Mouse (Mus musculus) lung, adult 18-20 months (tissue): ENCODE results near the gene Mfap2.

Experiments used
- DNase-seq, 2 experiments: peaks; one replicate each; pipeline ENCODE4 v3.0.0; 2022; ENCODE audit warnings: mixed read lengths in 2 of 2

The Mfap2 gene

DNA sequence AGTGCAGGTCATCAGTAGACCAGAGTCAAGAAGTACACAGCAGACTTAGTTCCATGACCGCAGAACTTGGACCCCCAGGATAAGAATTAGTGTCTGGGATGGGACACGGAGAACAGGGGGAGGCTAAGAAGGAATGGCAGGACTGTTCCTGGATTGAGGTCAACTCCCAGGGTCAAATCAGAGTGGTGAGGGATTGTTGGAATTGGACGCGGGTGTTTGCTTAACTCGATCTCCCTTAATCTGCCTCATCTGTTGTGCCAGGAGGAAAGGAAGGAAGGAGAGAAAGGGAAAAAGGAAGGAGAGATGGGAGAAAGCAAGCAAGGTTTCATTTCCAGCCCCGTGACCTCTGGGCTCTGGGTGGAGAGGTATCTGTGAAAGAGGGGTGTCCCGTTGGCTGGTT is at the start of gene Mfap2:
Gene Mfap2 (plus strand): TSS at position 301 of the 400 bp plus-strand sequence.
- DNase-seq = no peak

- peak; percentile 98 to 99 for DNase-seq
Measured at GRCm38 (mm10) chr4:140960781-140961466, 49.3 kb upstream of the Mfap2 start, which contains the start of gene Sdhb. Gene Sdhb (plus strand): TSS chr4:140961203.

- DNase-seq = no peak
Measured at GRCm38 (mm10) chr4:140961467-140962206, 48.6 kb upstream of the Mfap2 start.

DNA sequence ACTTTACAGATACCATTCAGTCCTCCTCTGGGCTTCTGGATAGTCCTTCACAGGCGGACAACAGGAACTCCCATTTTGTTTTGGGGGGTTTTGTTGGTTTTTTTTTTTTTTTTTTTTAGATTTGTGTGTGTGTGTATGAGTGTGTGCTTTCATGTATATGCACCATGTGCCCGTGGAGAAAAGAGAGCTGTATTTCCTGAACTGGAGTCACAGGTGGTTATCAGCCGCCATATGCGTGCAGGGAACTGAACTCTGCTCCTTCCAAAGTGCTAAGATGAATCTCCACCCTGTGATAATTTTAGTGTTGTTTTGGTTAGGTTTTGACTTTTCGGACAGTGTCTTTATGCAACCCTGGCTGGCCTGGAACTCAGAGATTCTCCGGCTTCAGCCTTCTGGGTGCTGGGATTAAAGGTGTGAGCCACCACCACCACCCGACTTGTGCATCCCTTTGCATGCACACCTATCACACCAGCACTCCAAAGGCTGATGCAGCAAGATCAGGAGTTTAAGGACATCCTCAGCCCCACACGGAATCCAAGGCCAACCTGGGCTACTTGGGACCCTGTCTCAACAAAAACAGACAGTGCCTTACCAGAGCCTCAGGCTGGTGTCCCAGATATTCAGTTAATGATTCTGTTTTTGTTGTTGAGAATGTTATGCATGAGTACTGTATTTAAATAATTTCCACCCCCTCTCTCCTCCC is 47.9 kb upstream of the Mfap2 start:
- DNase-seq = no peak

- peak; percentile 79 to 85 for DNase-seq
Measured at GRCm38 (mm10) chr4:140962950-140963349, 47.3 kb upstream of the Mfap2 start.

GRCm38 (mm10) chr4:140963941-140964597 is 46.1 kb upstream of the Mfap2 start:
- no peak for DNase-seq

- DNase-seq = peak; percentile 73 to 81
Measured at GRCm38 (mm10) chr4:140964620-140965019, 45.6 kb upstream of the Mfap2 start.

DNA sequence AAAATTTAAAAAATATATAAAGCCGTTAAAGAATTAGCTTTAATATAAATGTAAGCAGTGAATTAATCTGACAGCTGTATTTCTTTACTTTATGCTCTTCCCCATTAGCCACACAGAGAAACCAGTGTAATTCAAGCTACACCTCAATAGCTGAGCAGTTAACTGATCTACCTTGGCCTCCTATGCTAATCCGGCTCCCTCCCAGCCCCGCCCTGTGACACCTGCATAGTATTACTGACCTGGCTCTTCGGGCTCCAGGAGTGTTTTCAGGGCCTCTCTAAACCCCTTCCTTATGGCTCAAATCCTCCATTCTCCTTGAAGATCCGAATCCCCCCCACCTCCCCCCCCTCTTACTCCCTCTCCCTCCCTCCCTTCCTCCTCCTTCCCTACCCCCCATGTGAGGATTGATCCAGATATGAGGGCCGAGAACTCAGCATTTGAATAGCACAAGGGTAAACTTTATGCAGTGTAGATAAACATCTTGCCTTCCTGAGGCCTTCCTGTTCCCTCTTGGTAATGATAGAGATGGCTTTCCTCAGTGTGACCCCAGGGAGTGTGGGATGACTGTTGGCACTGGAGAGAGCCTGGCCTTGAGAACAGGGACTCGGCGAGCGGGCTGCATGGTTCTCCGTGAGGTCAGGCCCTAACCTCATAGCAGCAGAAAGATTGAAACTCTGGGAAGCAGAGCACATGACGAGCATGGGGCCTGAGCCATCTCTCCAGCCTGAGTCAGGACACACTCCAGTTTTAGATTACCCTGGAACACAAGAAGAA is 42.6 kb upstream of the Mfap2 start:
- DNase-seq = no peak

DNA sequence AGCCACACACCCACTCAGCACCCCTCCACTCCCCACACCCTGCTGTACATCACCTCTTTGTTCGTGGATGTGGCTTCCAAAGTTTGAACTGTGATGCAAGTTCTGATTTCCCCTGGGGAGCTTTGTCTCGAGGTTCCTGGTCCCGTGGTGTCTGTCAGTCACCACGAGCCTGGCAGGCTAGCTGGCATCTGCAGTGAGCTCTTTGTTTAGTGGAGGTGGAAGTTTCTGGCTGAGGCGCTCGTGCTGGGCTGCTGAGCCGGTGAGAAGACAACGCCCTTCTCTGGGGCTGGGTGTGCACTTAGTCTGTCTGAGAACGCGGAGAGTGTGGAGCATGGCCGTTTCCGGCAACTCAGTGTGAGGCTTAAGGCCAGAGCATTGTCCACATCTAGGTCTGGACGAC is 38.5 kb upstream of the Mfap2 start:
- DNase-seq = no peak

DNA sequence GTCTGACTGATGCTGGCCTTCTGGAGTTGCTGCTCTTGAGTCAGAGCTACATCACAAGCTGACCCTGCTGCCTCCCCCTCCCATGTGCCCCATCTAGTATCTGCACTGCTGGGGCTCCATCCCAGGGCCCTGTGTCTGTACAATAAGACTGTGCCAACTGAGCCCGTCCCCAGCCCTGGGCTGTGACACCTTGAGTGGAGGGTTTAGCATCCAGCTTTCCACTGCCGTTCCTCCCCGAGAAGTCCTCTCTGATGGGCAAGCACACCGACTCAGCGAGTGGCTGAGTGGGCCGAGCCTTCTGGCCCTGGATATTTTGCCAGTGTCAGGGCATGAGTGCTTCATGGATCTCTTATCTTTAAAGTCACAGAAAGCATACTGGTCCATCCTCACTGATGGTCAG is 35.8 kb upstream of the Mfap2 start:
- no peak for DNase-seq

DNA sequence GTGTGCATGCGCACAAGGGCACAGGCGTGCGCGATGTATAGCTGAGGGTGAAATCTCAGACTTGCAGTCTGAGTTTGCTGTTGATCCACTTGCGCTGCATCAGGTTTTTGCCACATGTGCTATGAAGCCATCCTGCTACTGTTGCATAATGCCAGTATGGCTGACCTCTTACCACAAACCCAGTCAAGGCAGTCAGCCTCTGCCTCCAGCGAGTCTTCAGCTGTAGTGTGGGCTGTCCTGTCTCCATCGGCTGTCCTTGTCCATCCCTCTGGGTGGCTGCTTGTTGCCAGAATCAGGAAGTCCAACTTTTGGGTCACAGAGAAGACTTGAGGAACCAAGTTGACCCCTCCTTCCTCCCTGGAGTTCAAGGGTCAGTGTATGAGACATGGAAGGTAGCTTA is 34.9 kb upstream of the Mfap2 start:
- peak in 1 of 2 experiments; percentile 32 for DNase-seq

- no peak for DNase-seq
Measured at GRCm38 (mm10) chr4:140977278-140977677, 32.9 kb upstream of the Mfap2 start.

GRCm38 (mm10) chr4:140977886-140978692 is 32.1 kb upstream of the Mfap2 start:
- DNase-seq = no peak

DNA sequence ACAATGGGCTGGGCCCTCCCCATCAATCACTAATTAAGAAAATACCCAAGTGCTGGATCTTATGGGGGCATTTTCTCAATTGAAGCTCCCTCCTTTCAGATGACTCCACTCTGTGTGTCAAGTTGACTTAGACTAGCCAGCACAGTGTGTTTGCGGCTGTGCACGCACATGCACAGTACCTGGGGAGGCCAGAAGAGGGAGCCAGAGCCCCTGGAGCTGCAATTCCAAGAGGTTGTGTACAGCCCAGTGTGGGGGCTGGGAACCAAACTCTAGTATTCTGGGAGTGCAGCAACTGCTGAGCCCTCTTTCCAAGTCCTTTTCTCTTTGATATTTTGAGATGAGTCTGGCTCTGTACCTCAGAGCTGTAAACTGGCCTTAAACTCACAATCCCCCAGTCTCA is 28.6 kb upstream of the Mfap2 start:
- no peak for DNase-seq

DNA sequence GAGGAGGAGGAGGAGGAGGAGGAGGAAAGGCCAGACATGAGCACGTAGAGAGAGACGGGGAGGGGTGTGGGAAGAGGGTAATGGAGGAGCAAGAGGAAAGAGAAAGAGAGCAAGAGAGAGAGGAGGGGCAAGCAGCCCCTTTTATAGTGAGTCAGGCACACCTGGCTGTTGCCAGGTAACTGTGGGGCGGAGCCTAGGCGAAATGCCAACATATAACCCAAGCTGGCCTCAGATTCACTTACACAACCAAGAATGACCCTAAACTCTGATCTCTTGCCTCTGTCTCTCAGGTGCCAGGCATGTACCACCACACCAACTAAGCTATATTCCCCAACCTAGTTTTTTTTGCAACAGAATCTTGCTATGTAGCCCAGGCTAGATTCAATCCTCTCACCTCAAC is 27.4 kb upstream of the Mfap2 start:
- peak; percentile 36 to 59 for DNase-seq

- DNase-seq = peak; percentile 84 to 89
Measured at GRCm38 (mm10) chr4:140983442-140983841, 26.8 kb upstream of the Mfap2 start.

DNA sequence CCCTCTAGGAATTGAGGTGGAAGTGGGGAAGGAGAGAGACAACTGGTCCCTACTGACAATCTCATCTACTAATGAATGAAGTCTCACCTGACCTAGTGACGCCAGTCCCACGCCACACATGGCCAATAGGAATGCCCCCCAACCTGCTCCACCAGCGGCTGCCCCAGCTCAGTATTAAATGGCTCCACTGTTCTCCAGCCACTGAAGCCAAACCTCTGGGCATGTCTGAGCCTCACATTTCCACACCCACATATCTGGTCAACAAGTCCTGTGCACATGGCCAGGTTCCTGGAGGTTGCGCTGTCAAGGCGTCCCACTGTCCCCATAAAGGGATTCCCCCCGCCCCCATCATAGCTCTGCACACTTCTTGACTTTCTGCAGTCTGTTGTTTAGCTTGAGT is 25.7 kb upstream of the Mfap2 start:
- DNase-seq = no peak

DNA sequence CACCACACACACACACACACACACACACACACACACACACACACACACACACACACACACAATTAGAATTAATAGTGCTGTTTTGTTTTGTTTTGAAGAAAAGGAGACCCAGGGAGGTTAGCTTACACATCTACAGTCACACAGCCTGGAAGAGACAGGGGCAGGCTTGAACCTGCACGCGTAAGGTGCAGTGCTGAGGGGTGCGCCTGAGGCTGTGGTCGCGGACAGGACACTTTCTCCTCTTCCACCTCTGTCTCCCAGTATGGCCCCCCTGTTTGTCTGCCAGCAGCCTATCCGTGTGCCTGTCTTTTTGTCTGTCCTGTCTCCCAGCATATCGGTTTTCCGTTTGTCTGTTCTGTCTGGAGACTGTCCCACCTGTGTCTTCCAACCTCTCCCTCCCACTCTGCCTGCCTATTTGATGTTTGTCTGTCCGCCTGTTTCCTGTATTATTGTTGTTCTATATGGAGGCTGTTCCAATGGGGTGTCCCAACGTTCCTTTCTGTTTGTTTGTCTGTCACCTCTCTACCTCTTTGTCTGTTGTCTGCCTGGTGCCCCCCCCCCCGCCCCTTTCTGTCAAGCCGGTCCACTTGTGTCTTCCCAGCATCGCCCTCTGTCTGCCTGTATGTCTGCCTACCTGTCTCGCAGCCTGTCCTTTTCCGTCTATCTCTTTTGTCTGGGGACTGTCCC is 24.1 kb upstream of the Mfap2 start:
- DNase-seq = no peak

DNA sequence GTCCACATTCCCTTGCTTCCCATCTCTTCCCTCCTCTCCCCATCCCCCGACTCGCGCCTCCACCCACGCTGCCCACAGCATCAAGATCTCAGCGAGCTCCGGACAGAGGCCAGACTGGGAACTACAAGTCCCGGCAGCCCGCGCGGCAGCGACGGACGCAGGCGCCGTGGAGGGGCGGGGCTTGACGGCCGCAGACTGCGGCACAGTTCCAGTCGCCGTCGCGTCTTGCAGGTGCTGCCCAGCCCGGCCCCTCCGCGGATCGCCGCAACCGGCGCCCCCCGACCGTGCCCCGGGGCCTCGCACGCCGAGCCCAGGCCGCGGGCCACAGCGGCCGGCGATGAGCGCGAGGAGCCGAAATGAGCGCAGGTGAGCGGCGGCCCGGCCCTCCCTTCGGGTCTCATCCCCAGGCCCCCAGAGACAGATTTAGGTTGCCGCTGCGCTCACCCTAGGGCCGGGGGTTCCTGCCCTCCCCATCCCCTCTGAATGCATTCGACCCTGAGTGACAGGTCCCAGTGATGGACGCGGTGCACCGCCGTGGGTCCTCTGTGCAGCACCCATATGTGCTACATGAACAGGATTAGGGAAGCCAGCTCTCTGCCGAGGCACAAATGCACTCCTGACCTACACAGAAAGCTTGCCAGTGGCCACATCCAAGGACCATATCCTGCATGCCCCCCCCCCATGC is 23.4 kb upstream of the Mfap2 start, which contains the start of gene Atp13a2:
Gene Atp13a2 (plus strand): TSS at position 163 of the 685 bp plus-strand sequence.
- peak; percentile 88 to 92 for DNase-seq

GRCm38 (mm10) chr4:140987476-140987875 is 22.7 kb upstream of the Mfap2 start:
- peak; percentile 34 to 56 for DNase-seq
